Mouse (Mus musculus) myocyte (in vitro differentiated cells): ENCODE results near the gene Hist1h2ac.
"Not testable (repeated sequence)": the region's sequence is repeated elsewhere in the genome, so short reads cannot be mapped to it uniquely, and the experiment has no call there.

Source experiments
- CEBPB ChIP-seq: IDR thresholded peaks from 2 replicates; pipeline ENCODE4 v1.6.1; 2011; ENCODE audit warnings: mild to moderate bottlenecking, moderate library complexity; ENCODE audit not compliant: poor library complexity, insufficient read depth, severe bottlenecking
- E2F4 ChIP-seq: IDR thresholded peaks from one replicate; pipeline ENCODE4 v1.6.1; 2011; ENCODE audit warnings: mild to moderate bottlenecking, control low read depth, moderate library complexity; ENCODE audit not compliant: insufficient read depth
- MAX ChIP-seq: IDR thresholded peaks from one replicate; pipeline ENCODE4 v1.6.1; 2011; ENCODE audit warnings: low read depth, mild to moderate bottlenecking, control low read depth
- MYOD1 ChIP-seq, 3 experiments: IDR thresholded peaks; one replicate each; pipeline ENCODE4 v1.6.1; 2011; ENCODE audit warnings: control low read depth in 2 of 3, low read depth in 2 of 3, mild to moderate bottlenecking in 2 of 3, moderate library complexity in 1 of 3; ENCODE audit not compliant: insufficient read length in 2 of 3, control insufficient read depth in 1 of 3
- MYOG ChIP-seq, 3 experiments: IDR thresholded peaks; one replicate each; pipeline ENCODE4 v1.6.1; 2011; ENCODE audit warnings: control low read depth in 2 of 3, low read depth in 2 of 3, mild to moderate bottlenecking in 2 of 3; ENCODE audit not compliant: insufficient read length in 2 of 3, control insufficient read depth in 1 of 3, insufficient read depth in 1 of 3
- POLR2A ChIP-seq: IDR thresholded peaks from one replicate; pipeline ENCODE4 v1.6.1; 2011; ENCODE audit warnings: low read depth, mild to moderate bottlenecking, control low read depth, moderate library complexity; ENCODE audit not compliant: insufficient read length
- POLR2AphosphoS2 ChIP-seq: IDR thresholded peaks from one replicate; pipeline ENCODE4 v1.6.1; 2011; ENCODE audit warnings: low read depth, control low read depth; ENCODE audit not compliant: insufficient read length
- TCF12 ChIP-seq: IDR thresholded peaks from one replicate; pipeline ENCODE4 v1.6.1; 2011; ENCODE audit warnings: mild to moderate bottlenecking, control low read depth; ENCODE audit not compliant: poor library complexity, insufficient read depth, severe bottlenecking
- TCF3 ChIP-seq: IDR thresholded peaks from one replicate; pipeline ENCODE4 v1.6.1; 2011; ENCODE audit warnings: low read depth, control low read depth; ENCODE audit not compliant: insufficient read length
- USF1 ChIP-seq: IDR thresholded peaks from one replicate; pipeline ENCODE4 v1.6.1; 2011; ENCODE audit warnings: low read depth, mild to moderate bottlenecking, control low read depth, moderate library complexity

DNA sequence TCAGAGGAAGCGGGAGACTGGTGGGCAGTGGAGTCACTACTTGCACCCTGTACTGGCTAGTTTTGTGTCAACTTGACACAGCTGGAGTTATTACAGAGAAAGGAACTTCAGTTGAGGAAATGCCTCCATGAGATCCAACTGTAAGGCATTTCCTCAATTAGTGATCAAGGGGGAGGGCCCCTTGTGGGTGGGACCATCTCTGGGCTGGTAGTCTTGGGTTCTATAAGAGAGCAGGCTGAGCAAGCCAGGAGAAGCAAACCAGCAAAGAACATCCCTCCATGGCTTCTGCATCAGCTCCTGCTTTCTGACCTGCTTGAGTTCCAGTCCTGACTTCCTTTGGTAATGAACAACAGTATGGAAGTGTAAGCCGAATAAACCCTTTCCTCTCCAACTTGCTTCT lies 19.1 kb upstream of the Hist1h2ac start:
- not testable (repeated sequence) for TF ChIP-seq POLR2A; MAX; MYOD1 (IDR thresholded peaks at IDR 0.05; ENCODE audit: control insufficient read depth in 1 of 3, insufficient read length in 2 of 3, low read depth in 2 of 3); TCF3; MYOG (IDR thresholded peaks at IDR 0.05; ENCODE audit: control insufficient read depth in 1 of 3, insufficient read depth in 1 of 3, insufficient read length in 2 of 3, low read depth in 2 of 3); POLR2AphosphoS2; E2F4; USF1; CEBPB; TCF12
